In genomic region chr4:100368691-100369090, GRCm38 (mm10) we compare ENCODE assay signal across 26 mouse cellular contexts.
A peak's percentile ranks its signal among the peaks of the same experiment; 100 is the strongest.
DNase-seq lines count a peak whose midpoint lies in the region; ATAC-seq and TF ChIP-seq lines count a peak whose summit lies in the region.
"Had no signal": no experiment of that assay in that cellular context is flagged by ENCODE, and none has a peak within 500 bp of the region (broad histone marks: within the 10 kb centered on the region; RNA-seq: fewer than 3 reads in every experiment).

No protein-coding gene starts in this region.

- H3K9me3 ChIP-seq in lung, postnatal 0 days (ENCODE audit: low read length), result no peaks in the 10 kb centered on the region
- no peaks in the 10 kb centered on the region for H3K9me3 ChIP-seq in midbrain, embryonic 16.5 days (replicated peaks; ENCODE audit: control insufficient read depth, low read length, poor library complexity, severe bottlenecking)
- H3K9me3 ChIP-seq: embryonic facial prominence, embryonic 15.5 days; heart, embryonic 13.5 days; hindbrain, embryonic 13.5 days; limb, embryonic 10.5 days; limb, embryonic 15.5 days; midbrain, embryonic 12.5 days; neural tube, embryonic 13.5 days had no signal

- WGBS in lung, postnatal 0 days, result 71% methylated on average over 2 of the region's 2 CpGs
- 94% methylated on average over 2 of the region's 2 CpGs for WGBS in midbrain, embryonic 16.5 days

- H3K36me3 ChIP-seq in lung, postnatal 0 days (ENCODE audit: insufficient read depth, low read length), result no peaks in the 10 kb centered on the region
- H3K36me3 ChIP-seq in midbrain, embryonic 16.5 days (ENCODE audit: control insufficient read depth, insufficient read depth, low read length), result no peaks in the 10 kb centered on the region
- H3K36me3 ChIP-seq: embryonic facial prominence, embryonic 15.5 days; heart, embryonic 13.5 days; hindbrain, embryonic 13.5 days; limb, embryonic 10.5 days; limb, embryonic 15.5 days; midbrain, embryonic 12.5 days; neural tube, embryonic 13.5 days had no signal

- intact Hi-C loops in heart, postnatal 14 days (cut with DNase I), result no loop called here

- no peak overlapping the region for H3K4me3 ChIP-seq in lung, postnatal 0 days (ENCODE audit: low read depth, low read length)
- H3K4me3 ChIP-seq in midbrain, embryonic 16.5 days (ENCODE audit: low read depth, low read length), result no peak overlapping the region
- H3K4me3 ChIP-seq: embryonic facial prominence, embryonic 15.5 days; heart, embryonic 13.5 days; hindbrain, embryonic 13.5 days; limb, embryonic 10.5 days; limb, embryonic 15.5 days; megakaryocyte, embryonic 14.5 days; midbrain, embryonic 12.5 days; neural tube, embryonic 13.5 days had no signal

- no peak for TF ChIP-seq CTCF in lung, postnatal 0 days (IDR thresholded peaks at IDR 0.05)

- H3K4me2 ChIP-seq in lung, postnatal 0 days (replicated peaks; ENCODE audit: low read depth, low read length), result no peak overlapping the region
- no peak overlapping the region for H3K4me2 ChIP-seq in midbrain, embryonic 16.5 days (ENCODE audit: low read length)
- H3K4me2 ChIP-seq: embryonic facial prominence, embryonic 15.5 days; heart, embryonic 13.5 days; hindbrain, embryonic 13.5 days; limb, embryonic 15.5 days; midbrain, embryonic 12.5 days; neural tube, embryonic 13.5 days had no signal

- DNase-seq in gastrocnemius, adult 18-20 months (ENCODE audit: low spot score), result peak; percentile 34
- no peak for DNase-seq in gastrocnemius, postnatal 10 days
- peak; percentile 38 for DNase-seq in heart, adult 8-10 months (ENCODE audit: low spot score)
- no peak for DNase-seq in heart, postnatal 14 days
- DNase-seq in lung, postnatal 0 days (ENCODE audit: low spot score), result peak; percentile 35
- no peak for DNase-seq in lung, postnatal 25 days (ENCODE audit: low spot score)
- DNase-seq: cerebellum, adult 2 months; cerebellum, postnatal 14 days; kidney, adult 9 months; kidney, postnatal 14 days; layer of hippocampus, adult 9-11 months; lung, postnatal 14 days; right cerebral cortex, postnatal 4 days; thymus, adult 2 months; thymus, postnatal 36 days had no signal

- TF ChIP-seq EP300 in lung, postnatal 0 days (IDR thresholded peaks at IDR 0.05), result no peak

- peaks cover 5% of the 10 kb centered on the region; the same call in 1 of the 2 replicates for H3K4me1 ChIP-seq in lung, postnatal 0 days (ENCODE audit: insufficient read depth, low read depth, low read length)
- no peaks in the 10 kb centered on the region for H3K4me1 ChIP-seq in midbrain, embryonic 16.5 days (ENCODE audit: control insufficient read depth, insufficient read depth, low read length)
- H3K4me1 ChIP-seq: embryonic facial prominence, embryonic 15.5 days; hindbrain, embryonic 13.5 days; megakaryocyte, embryonic 14.5 days; midbrain, embryonic 12.5 days; neural tube, embryonic 13.5 days had no signal

- ATAC-seq in lung, postnatal 0 days, result no peak
- ATAC-seq in midbrain, embryonic 16.5 days, result no peak
- ATAC-seq: forebrain, embryonic 14.5 days; intestine, embryonic 16.5 days had no signal

- no peaks in the 10 kb centered on the region for H3K27me3 ChIP-seq in lung, postnatal 0 days (replicated peaks; ENCODE audit: insufficient read depth, low read length)
- H3K27me3 ChIP-seq in midbrain, embryonic 16.5 days (ENCODE audit: control insufficient read depth, insufficient read depth, low read depth, low read length), result no peaks in the 10 kb centered on the region
- H3K27me3 ChIP-seq: embryonic facial prominence, embryonic 15.5 days; heart, embryonic 13.5 days; hindbrain, embryonic 13.5 days; megakaryocyte, embryonic 14.5 days; midbrain, embryonic 12.5 days; neural tube, embryonic 13.5 days had no signal

- no peak overlapping the region for H3K27ac ChIP-seq in lung, postnatal 0 days (ENCODE audit: low read length)
- H3K27ac ChIP-seq in midbrain, embryonic 16.5 days (ENCODE audit: low read length), result no peak overlapping the region
- H3K27ac ChIP-seq: embryonic facial prominence, embryonic 15.5 days; heart, embryonic 13.5 days; hindbrain, embryonic 13.5 days; limb, embryonic 10.5 days; limb, embryonic 15.5 days; midbrain, embryonic 12.5 days; neural tube, embryonic 13.5 days had no signal

- H3K9ac ChIP-seq in lung, postnatal 0 days (replicated peaks; ENCODE audit: low read depth), result no peak overlapping the region
- no peak overlapping the region for H3K9ac ChIP-seq in midbrain, embryonic 16.5 days (ENCODE audit: low read depth, low read length)
- H3K9ac ChIP-seq: embryonic facial prominence, embryonic 15.5 days; heart, embryonic 13.5 days; hindbrain, embryonic 13.5 days; limb, embryonic 15.5 days; midbrain, embryonic 12.5 days; neural tube, embryonic 13.5 days had no signal

Comparison
In these comparisons a context has a peak if more than half of its experiments do, and no peak if none do; other contexts are left out.
1. DNase-seq: peak in gastrocnemius, adult 18-20 months (single experiment), heart, adult 8-10 months (single experiment) and lung, postnatal 0 days (single experiment); none in gastrocnemius, postnatal 10 days (single experiment), heart, postnatal 14 days (0 of 2) and lung, postnatal 25 days (single experiment).